ENCODE assay signal across 7 mouse cellular contexts in genomic region chr8:75033511-75034243, GRCm38 (mm10). TPM values are rescaled to one million over a fixed set of nuclear protein-coding genes. Genes with fewer than 3 reads are reported as not detected.
A peak's percentile ranks its signal among the peaks of the same experiment; 100 is the strongest.
DNase-seq lines count a peak whose midpoint lies in the region; ATAC-seq lines count a peak whose summit lies in the region.

Gene Tom1, plus strand, starts transcription at chr8:75033705.

- intact Hi-C loops in gastrocnemius, postnatal 36 days (cut with DNase I), result loop anchor here (5.0 kb wide), 1 partner anchor 41 kb away; the partner anchor contains the start of gene Hmgxb4
- intact Hi-C loops in left cerebral cortex, postnatal 25 days (cut with DNase I), result no loop called here

- H3K27ac ChIP-seq in intestine, embryonic 15.5 days, result peak within 1 kb of the TSS; percentile 88
- H3K27ac ChIP-seq in midbrain, embryonic 10.5 days (replicated peaks), result peak within 1 kb of the TSS; percentile 86

- peaks cover 7% of the 10 kb centered on the region; the same call in 1 of the 2 replicates for H3K4me1 ChIP-seq in intestine, embryonic 15.5 days (replicated peaks)
- H3K4me1 ChIP-seq in midbrain, embryonic 10.5 days, result peaks cover 16% of the 10 kb centered on the region

- peak; percentile 99 for ATAC-seq in intestine, embryonic 15.5 days

- peak; percentile 99 for DNase-seq in adrenal gland, adult 2 months
- peak; percentile 95 for DNase-seq in embryo, embryonic 11.5 days (ENCODE audit: low read depth, low spot score)
- peak; percentile 95 to 99 for DNase-seq in gastrocnemius, postnatal 36 days
- peak; percentile 99 for DNase-seq in left cerebral cortex, postnatal 25 days (ENCODE audit: low spot score in 2 of 2)
- peak; percentile 98 for DNase-seq in midbrain, embryonic 10.5 days (ENCODE audit: low spot score)
- peak; percentile 98 for DNase-seq in right cerebral cortex, postnatal 4 days

- peak within 1 kb of the TSS; percentile 74 for H3K4me3 ChIP-seq in intestine, embryonic 15.5 days (replicated peaks)
- H3K4me3 ChIP-seq in midbrain, embryonic 10.5 days, result peak within 1 kb of the TSS; percentile 70

- H3K9ac ChIP-seq in intestine, embryonic 15.5 days, result peak within 1 kb of the TSS; percentile 59

- no peaks in the 10 kb centered on the region for H3K9me3 ChIP-seq in intestine, embryonic 15.5 days
- H3K9me3 ChIP-seq in midbrain, embryonic 10.5 days (replicated peaks), result no peaks in the 10 kb centered on the region

- 0 out of 2 replicates have a peak, but pooled peaks cover 3% of the 10 kb centered on the region for H3K36me3 ChIP-seq in intestine, embryonic 15.5 days
- peaks cover 32% of the 10 kb centered on the region for H3K36me3 ChIP-seq in midbrain, embryonic 10.5 days

- H3K27me3 ChIP-seq in intestine, embryonic 15.5 days (replicated peaks), result no peaks in the 10 kb centered on the region
- no peaks in the 10 kb centered on the region for H3K27me3 ChIP-seq in midbrain, embryonic 10.5 days (ENCODE audit: low read depth, poor library complexity, severe bottlenecking)

- H3K4me2 ChIP-seq in intestine, embryonic 15.5 days (replicated peaks), result peak within 1 kb of the TSS; percentile 86

- under 1% methylated on average over 62 of the region's 62 CpGs for WGBS in intestine, embryonic 15.5 days
- under 1% methylated on average over 62 of the region's 62 CpGs for WGBS in midbrain, embryonic 10.5 days

RNA-seq across cellular contexts. Expression of gene Tom1, which starts in this region (rescaled TPM):
- total RNA-seq in adrenal gland, adult 2 months (2021), result 10 to 100 TPM; 42.6 to 55.1 TPM
- 28.4 and 38.7 TPM in 2 replicates for polyA plus RNA-seq in adrenal gland, adult 2 months (2012; rRNA removed)
- 10 to 100 TPM; 42.1 to 50.5 TPM for total RNA-seq in gastrocnemius, postnatal 36 days (2021)
- 32.6 and 33.5 TPM in 2 replicates for polyA plus RNA-seq in intestine, embryonic 15.5 days (2015; fragmentation: Nextera tagmentation; extraction: Ambion mirVana)
- 10 to 100 TPM; 37.6 to 38.6 TPM for total RNA-seq in left cerebral cortex, postnatal 25 days (2021)
- polyA plus RNA-seq in midbrain, embryonic 10.5 days (2016; fragmentation: Nextera tagmentation; extraction: Ambion mirVana), result 31.3 and 33.9 TPM in 2 replicates

Comparison
In these comparisons a context has a peak if more than half of its experiments do, and no peak if none do; other contexts are left out.
1. Peak in every context shown above with its lines: DNase-seq, ATAC-seq, H3K4me3 ChIP-seq and H3K27ac ChIP-seq.